Comparison of ENCODE assay signal across 10 mouse cellular contexts in the genomic region with DNA sequence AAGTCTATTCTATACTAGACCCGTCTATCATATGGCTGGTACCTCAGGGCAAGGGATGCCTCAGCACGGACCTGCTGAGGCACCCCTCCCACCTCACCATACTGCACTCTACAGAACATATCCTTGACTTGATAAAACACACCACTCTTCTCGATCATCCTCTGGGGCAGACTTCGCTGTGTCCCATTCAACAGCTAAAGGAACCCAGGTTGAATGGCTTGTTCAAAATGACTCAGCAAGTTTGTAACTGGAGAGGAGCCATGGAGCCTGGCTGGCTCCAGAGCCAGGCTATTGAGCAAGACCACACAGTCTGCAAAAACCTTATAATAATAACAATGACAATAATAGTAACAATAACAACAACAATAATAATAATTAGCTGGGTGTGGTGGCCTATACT. TPM values are rescaled to one million over a fixed set of nuclear protein-coding genes. Genes with fewer than 3 reads are reported as not detected.
DNase-seq lines count a peak whose midpoint lies in the region; TF ChIP-seq lines count a peak whose summit lies in the region.
"Had no signal": no experiment of that assay in that cellular context is flagged by ENCODE, and none has a peak within 500 bp of the region (broad histone marks: within the 10 kb centered on the region; RNA-seq: fewer than 3 reads in every experiment).

No protein-coding gene starts in this region.

- no peak overlapping the region for H3K4me2 ChIP-seq in myocyte (ENCODE audit: low read depth)

- no peak overlapping the region for H3ac ChIP-seq in myocyte (ENCODE audit: control insufficient read depth, insufficient read length)

- peak; percentile 65 to 68 for DNase-seq in lung, adult 18-20 months
- no peak for DNase-seq in lung, postnatal 4 days
- peak; percentile 57 for DNase-seq in R1 (ENCODE audit: low read depth, low spot score)
- DNase-seq in heart, adult 9 months (ENCODE audit: low spot score in 2 of 2) = peak; percentile 63 to 79
- DNase-seq in left cerebral cortex, adult 18-20 months (ENCODE audit: low spot score in 2 of 2) = no peak
- DNase-seq in left cerebral cortex, adult 8-10 months (ENCODE audit: low spot score in 2 of 2) = no peak
- DNase-seq: kidney, adult 11 months; midbrain, embryonic 14.5 days had no signal

- no peak overlapping the region for H3K4me3 ChIP-seq in myocyte
- H3K4me3 ChIP-seq: limb, embryonic 10.5 days had no signal

- TF ChIP-seq POLR2A in myocyte (IDR thresholded peaks at IDR 0.05; ENCODE audit: insufficient read length, low read depth) = no peak

- H3K36me3 ChIP-seq in myocyte (ENCODE audit: control insufficient read depth, insufficient read depth) = no peaks in the 10 kb centered on the region
- H3K36me3 ChIP-seq: limb, embryonic 10.5 days had no signal

- no peaks in the 10 kb centered on the region for H3K27me3 ChIP-seq in myocyte (ENCODE audit: control insufficient read depth, insufficient read depth, insufficient read length)

- H3K79me2 ChIP-seq in myocyte (ENCODE audit: control insufficient read depth, insufficient read depth) = peaks cover 15% of the 10 kb centered on the region

TF ChIP-seq in myocyte, 11 proteins besides CTCF, POLR2A, EP300 and RAD21:
- TF ChIP-seq CEBPB (IDR thresholded peaks at IDR 0.05; ENCODE audit: insufficient read depth, poor library complexity, severe bottlenecking) (peak; percentile 81), MYOG (IDR thresholded peaks at IDR 0.05; ENCODE audit: control insufficient read depth in 1 of 3, insufficient read depth in 1 of 3, insufficient read length in 2 of 3, low read depth in 2 of 3) (no peak), TCF3 (IDR thresholded peaks at IDR 0.05; ENCODE audit: insufficient read length, low read depth) (no peak), TCF12 (IDR thresholded peaks at IDR 0.05; ENCODE audit: insufficient read depth, poor library complexity, severe bottlenecking) (no peak)

RNA-seq across cellular contexts. Expression of a gene that starts 13.9 kb away (rescaled TPM):
- 10.6 TPM for polyA plus RNA-seq in myocyte (2012; fragmentation: generic; extraction: Trizol)
- 100 to 1,000 TPM in 1 of 2 experiments, 10 to 100 TPM in 1; 97.8 to 101 TPM for total RNA-seq in left cerebral cortex, adult 18-20 months (2021)
- 100 to 1,000 TPM; 117 to 135 (median 123) TPM for total RNA-seq in left cerebral cortex, adult 8-10 months (2022)

RNA-seq across cellular contexts. Expression of a gene that starts 24.2 kb away (rescaled TPM):
- 35.2 TPM for polyA plus RNA-seq in myocyte (2012; fragmentation: generic; extraction: Trizol)
- 10 to 100 TPM; 42.9 to 45.1 TPM for total RNA-seq in left cerebral cortex, adult 18-20 months (2021)
- 10 to 100 TPM; 47.0 to 55.6 (median 48.1) TPM for total RNA-seq in left cerebral cortex, adult 8-10 months (2022)

Comparison
In these comparisons a context has a peak if more than half of its experiments do, and no peak if none do; other contexts are left out.
1. DNase-seq: peak in lung, adult 18-20 months (2 of 2), R1 (single experiment) and heart, adult 9 months (2 of 2); none in lung, postnatal 4 days (0 of 2), left cerebral cortex, adult 18-20 months (0 of 2) and left cerebral cortex, adult 8-10 months (0 of 2).